Mouse (Mus musculus): ENCODE measurements at regions not wholly inside any gene's neighbourhood (a gene's known extent, or its start where the extent isn't known, plus 50 kb on each side); places are given as distances from the start of the nearest gene placed in this dataset.

GRCm38 (mm10) chr4:142898994-142899393 is 313.8 kb downstream of the Prdm2 start:
- no peaks in the 10 kb centered on the region for H3K27me3 ChIP-seq (ENCODE audit: control insufficient read depth, insufficient read depth, low read length)
- H3K4me2 ChIP-seq (ENCODE audit: low read depth, low read length), result no peak overlapping the region
- no peak overlapping the region for H3K9ac ChIP-seq (ENCODE audit: low read length)
- 65% methylated on average over 1 of the region's 1 CpGs for WGBS
- no peak for ATAC-seq (replicated peaks; ENCODE audit: extremely low read depth, insufficient read depth, low FRiP score)
- H3K4me3 ChIP-seq (ENCODE audit: low read length), result no peak overlapping the region
- no peaks in the 10 kb centered on the region for H3K4me1 ChIP-seq (ENCODE audit: control insufficient read depth, insufficient read depth, low read length)
- no peaks in the 10 kb centered on the region for H3K36me3 ChIP-seq (ENCODE audit: control insufficient read depth, insufficient read depth)
- peaks cover 14% of the 10 kb centered on the region for H3K9me3 ChIP-seq (replicated peaks; ENCODE audit: control insufficient read depth, low read length)
- H3K27ac ChIP-seq (ENCODE audit: low read length), result no peak overlapping the region

GRCm38 (mm10) chr4:142890711-142891110 is 322.1 kb downstream of the Prdm2 start:
- WGBS, result 76% methylated on average over 1 of the region's 1 CpGs
- no peak overlapping the region for H3K4me2 ChIP-seq (ENCODE audit: low read depth, low read length)
- H3K27me3 ChIP-seq (ENCODE audit: control insufficient read depth, insufficient read depth, low read length), result no peaks in the 10 kb centered on the region
- H3K9me3 ChIP-seq (replicated peaks; ENCODE audit: control insufficient read depth, low read length), result 0 out of 2 replicates have a peak, but pooled peaks cover 3% of the 10 kb centered on the region
- no peak overlapping the region for H3K4me3 ChIP-seq (ENCODE audit: low read length)
- no peak overlapping the region for H3K27ac ChIP-seq (ENCODE audit: low read length)
- no peak for ATAC-seq (replicated peaks; ENCODE audit: extremely low read depth, insufficient read depth, low FRiP score)
- H3K36me3 ChIP-seq (ENCODE audit: control insufficient read depth, insufficient read depth), result no peaks in the 10 kb centered on the region
- H3K4me1 ChIP-seq (ENCODE audit: control insufficient read depth, insufficient read depth, low read length), result no peaks in the 10 kb centered on the region
- H3K9ac ChIP-seq (ENCODE audit: low read length), result no peak overlapping the region

- H3K4me3 ChIP-seq (ENCODE audit: low read length), result no peak overlapping the region
- ATAC-seq (replicated peaks; ENCODE audit: extremely low read depth, insufficient read depth, low FRiP score), result no peak
- H3K4me2 ChIP-seq (ENCODE audit: low read depth, low read length), result no peak overlapping the region
- 70% methylated on average over 4 of the region's 4 CpGs for WGBS
- H3K27me3 ChIP-seq (ENCODE audit: control insufficient read depth, insufficient read depth, low read length), result no peaks in the 10 kb centered on the region
- no peaks in the 10 kb centered on the region for H3K4me1 ChIP-seq (ENCODE audit: control insufficient read depth, insufficient read depth, low read length)
- no peaks in the 10 kb centered on the region for H3K36me3 ChIP-seq (ENCODE audit: control insufficient read depth, insufficient read depth)
- no peak overlapping the region for H3K27ac ChIP-seq (ENCODE audit: low read length)
- no peaks in the 10 kb centered on the region for H3K9me3 ChIP-seq (replicated peaks; ENCODE audit: control insufficient read depth, low read length)
- H3K9ac ChIP-seq (ENCODE audit: low read length), result no peak overlapping the region
Observed at GRCm38 (mm10) chr4:142888891-142889290, 323.9 kb downstream of the Prdm2 start.

- Histone ChIP-seq H3K9me3 (replicated peaks; ENCODE audit: control insufficient read depth, low read length) (no peaks in the 10 kb centered on the region), H3K27ac (ENCODE audit: low read length) (no peak overlapping the region), H3K27me3 (ENCODE audit: control insufficient read depth, insufficient read depth, low read length) (no peaks in the 10 kb centered on the region), H3K4me1 (ENCODE audit: control insufficient read depth, insufficient read depth, low read length) (no peaks in the 10 kb centered on the region), H3K4me3 (ENCODE audit: low read length) (no peak overlapping the region), H3K9ac (ENCODE audit: low read length) (no peak overlapping the region), H3K4me2 (ENCODE audit: low read depth, low read length) (no peak overlapping the region), H3K36me3 (ENCODE audit: control insufficient read depth, insufficient read depth) (no peaks in the 10 kb centered on the region)
- WGBS, result 19% methylated on average over 6 of the region's 6 CpGs
- no peak for ATAC-seq (replicated peaks; ENCODE audit: extremely low read depth, insufficient read depth, low FRiP score)
Observed at GRCm38 (mm10) chr4:142887876-142888275, 324.9 kb downstream of the Prdm2 start.

GRCm38 (mm10) chr4:142880323-142880759 is 332.5 kb downstream of the Prdm2 start:
- H3K4me1 ChIP-seq (ENCODE audit: control insufficient read depth, insufficient read depth, low read length), result no peaks in the 10 kb centered on the region
- WGBS, result 14% methylated on average over 2 of the region's 2 CpGs
- no peak overlapping the region for H3K4me3 ChIP-seq (ENCODE audit: low read length)
- H3K9ac ChIP-seq (ENCODE audit: low read length), result no peak overlapping the region
- 0 out of 2 replicates have a peak, but pooled peaks have one; percentile 47 for ATAC-seq (replicated peaks; ENCODE audit: extremely low read depth, insufficient read depth, low FRiP score)
- H3K27ac ChIP-seq (ENCODE audit: low read length), result no peak overlapping the region
- H3K27me3 ChIP-seq (ENCODE audit: control insufficient read depth, insufficient read depth, low read length), result no peaks in the 10 kb centered on the region
- no peak overlapping the region for H3K4me2 ChIP-seq (ENCODE audit: low read depth, low read length)
- H3K9me3 ChIP-seq (replicated peaks; ENCODE audit: control insufficient read depth, low read length), result no peaks in the 10 kb centered on the region
- H3K36me3 ChIP-seq (ENCODE audit: control insufficient read depth, insufficient read depth), result no peaks in the 10 kb centered on the region

- no peaks in the 10 kb centered on the region for H3K27me3 ChIP-seq (ENCODE audit: control insufficient read depth, insufficient read depth, low read length)
- no peak overlapping the region for H3K9ac ChIP-seq (ENCODE audit: low read length)
- H3K9me3 ChIP-seq (replicated peaks; ENCODE audit: control insufficient read depth, low read length), result no peaks in the 10 kb centered on the region
- no peaks in the 10 kb centered on the region for H3K4me1 ChIP-seq (ENCODE audit: control insufficient read depth, insufficient read depth, low read length)
- ATAC-seq (replicated peaks; ENCODE audit: extremely low read depth, insufficient read depth, low FRiP score), result no peak
- H3K27ac ChIP-seq (ENCODE audit: low read length), result no peak overlapping the region
- WGBS, result 91% methylated on average over 3 of the region's 3 CpGs
- no peak overlapping the region for H3K4me3 ChIP-seq (ENCODE audit: low read length)
- H3K4me2 ChIP-seq (ENCODE audit: low read depth, low read length), result no peak overlapping the region
- H3K36me3 ChIP-seq (ENCODE audit: control insufficient read depth, insufficient read depth), result no peaks in the 10 kb centered on the region
Observed at GRCm38 (mm10) chr4:142876151-142876550, 336.6 kb downstream of the Prdm2 start.

GRCm38 (mm10) chr4:142875105-142875504 is 337.7 kb downstream of the Prdm2 start:
- H3K36me3 ChIP-seq (ENCODE audit: control insufficient read depth, insufficient read depth), result no peaks in the 10 kb centered on the region
- H3K4me1 ChIP-seq (ENCODE audit: control insufficient read depth, insufficient read depth, low read length), result no peaks in the 10 kb centered on the region
- no peak overlapping the region for H3K4me3 ChIP-seq (ENCODE audit: low read length)
- no peaks in the 10 kb centered on the region for H3K27me3 ChIP-seq (ENCODE audit: control insufficient read depth, insufficient read depth, low read length)
- no peak for ATAC-seq (replicated peaks; ENCODE audit: extremely low read depth, insufficient read depth, low FRiP score)
- no peak overlapping the region for H3K9ac ChIP-seq (ENCODE audit: low read length)
- no peak overlapping the region for H3K4me2 ChIP-seq (ENCODE audit: low read depth, low read length)
- WGBS, result 68% methylated on average over 5 of the region's 5 CpGs
- no peak overlapping the region for H3K27ac ChIP-seq (ENCODE audit: low read length)
- H3K9me3 ChIP-seq (replicated peaks; ENCODE audit: control insufficient read depth, low read length), result no peaks in the 10 kb centered on the region

GRCm38 (mm10) chr4:142866341-142866740 is 346.5 kb downstream of the Prdm2 start:
- no peaks in the 10 kb centered on the region; the same call in 1 of the 2 replicates for H3K4me1 ChIP-seq (ENCODE audit: control insufficient read depth, insufficient read depth, low read length)
- ATAC-seq (replicated peaks; ENCODE audit: extremely low read depth, insufficient read depth, low FRiP score), result no peak
- H3K27me3 ChIP-seq (ENCODE audit: control insufficient read depth, insufficient read depth, low read length), result no peaks in the 10 kb centered on the region
- H3K9ac ChIP-seq (ENCODE audit: low read length), result no peak overlapping the region
- no peak overlapping the region for H3K27ac ChIP-seq (ENCODE audit: low read length)
- WGBS, result 79% methylated on average over 7 of the region's 7 CpGs
- H3K4me2 ChIP-seq (ENCODE audit: low read depth, low read length), result no peak overlapping the region
- H3K9me3 ChIP-seq (replicated peaks; ENCODE audit: control insufficient read depth, low read length), result no peaks in the 10 kb centered on the region
- no peak overlapping the region for H3K4me3 ChIP-seq (ENCODE audit: low read length)
- no peaks in the 10 kb centered on the region for H3K36me3 ChIP-seq (ENCODE audit: control insufficient read depth, insufficient read depth)

- whole genome bisulfite sequencing, result 78% methylated on average over 2 of the region's 2 CpGs
- Histone ChIP-seq H3K4me3 (ENCODE audit: low read length) (no peak overlapping the region), H3K4me1 (ENCODE audit: control insufficient read depth, insufficient read depth, low read length) (no peaks in the 10 kb centered on the region; the same call in 1 of the 2 replicates), H3K9me3 (replicated peaks; ENCODE audit: control insufficient read depth, low read length) (no peaks in the 10 kb centered on the region), H3K36me3 (ENCODE audit: control insufficient read depth, insufficient read depth) (no peaks in the 10 kb centered on the region), H3K27me3 (ENCODE audit: control insufficient read depth, insufficient read depth, low read length) (no peaks in the 10 kb centered on the region), H3K27ac (ENCODE audit: low read length) (no peak overlapping the region), H3K4me2 (ENCODE audit: low read depth, low read length) (no peak overlapping the region), H3K9ac (ENCODE audit: low read length) (no peak overlapping the region)
- ATAC-seq (replicated peaks; ENCODE audit: extremely low read depth, insufficient read depth, low FRiP score), result no peak
Observed at GRCm38 (mm10) chr4:142865593-142865992, 347.2 kb downstream of the Prdm2 start.
